Mouse (Mus musculus): ENCODE results near the gene Cdkn2c. TPM values are rescaled to one million over a fixed set of nuclear protein-coding genes. Genes with fewer than 3 reads are reported as not detected.
"Not testable (repeated sequence)": the region's sequence is repeated elsewhere in the genome, so short reads cannot be mapped to it uniquely, and the experiment has no call there.

Gene Cdkn2c
- polyA plus RNA-seq (2015; fragmentation: Nextera tagmentation; extraction: Ambion mirVana) = 10.6 and 11.7 TPM in 2 replicates

- no peaks in the 10 kb centered on the region for H3K36me3 ChIP-seq
- WGBS = under 1% methylated on average over 64 of the region's 64 CpGs
- peak within 1 kb of the TSS; percentile 98 for H3K4me2 ChIP-seq
- H3K9ac ChIP-seq = peak within 1 kb of the TSS; percentile 89
- no peaks in the 10 kb centered on the region; the same call in 1 of the 2 replicates for H3K27me3 ChIP-seq (replicated peaks)
- H3K9me3 ChIP-seq = no peaks in the 10 kb centered on the region
- ATAC-seq (ENCODE audit: insufficient read depth, low FRiP score, low read depth) = peak; percentile 98
- peak within 1 kb of the TSS; percentile 78 for H3K4me3 ChIP-seq (replicated peaks)
- H3K27ac ChIP-seq = peak within 1 kb of the TSS; percentile 97
- H3K4me1 ChIP-seq = peaks cover 10% of the 10 kb centered on the region; the same call in 1 of the 2 replicates
These were observed at the start of gene Cdkn2c for GRCm38 (mm10) chr4:109666461-109667269. Gene Cdkn2c (minus strand): TSS chr4:109667189.

DNA sequence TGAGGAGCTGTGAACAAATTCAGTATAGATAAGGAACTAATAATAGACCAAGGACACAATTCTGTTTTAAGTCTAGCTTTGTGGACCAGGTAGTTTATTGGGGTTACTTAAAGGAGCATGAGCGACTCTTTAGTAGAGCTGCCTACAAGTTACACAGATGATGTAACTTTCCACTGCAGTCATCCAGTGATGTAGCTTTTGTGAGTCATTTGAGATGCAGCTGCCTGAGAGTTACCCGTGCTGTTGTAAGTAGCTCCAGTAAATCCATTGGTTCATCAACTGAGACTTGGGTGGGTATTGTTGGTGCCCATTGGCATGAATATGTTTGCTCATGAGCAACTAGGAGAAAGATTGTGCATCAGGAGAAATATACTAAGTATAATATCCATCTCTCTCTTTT is 38.4 kb upstream of the Cdkn2c start:
- Histone ChIP-seq H3K27ac (no peak overlapping the region), H3K27me3 (replicated peaks) (no peaks in the 10 kb centered on the region), H3K9me3 (no peaks in the 10 kb centered on the region), H3K9ac (no peak overlapping the region), H3K4me1 (no peaks in the 10 kb centered on the region), H3K36me3 (no peaks in the 10 kb centered on the region), H3K4me3 (replicated peaks) (no peak overlapping the region), H3K4me2 (no peak overlapping the region)
- 89% methylated on average over 2 of the region's 2 CpGs for WGBS
- ATAC-seq (ENCODE audit: insufficient read depth, low FRiP score, low read depth) = no peak

- H3K4me2 ChIP-seq = no peak overlapping the region
- no peak overlapping the region for H3K9ac ChIP-seq
- no peak overlapping the region for H3K4me3 ChIP-seq (replicated peaks)
- no peaks in the 10 kb centered on the region for H3K9me3 ChIP-seq
- H3K36me3 ChIP-seq = no peaks in the 10 kb centered on the region
- H3K27ac ChIP-seq = no peak overlapping the region
- H3K4me1 ChIP-seq = no peaks in the 10 kb centered on the region
- no peak for ATAC-seq (ENCODE audit: insufficient read depth, low FRiP score, low read depth)
- H3K27me3 ChIP-seq (replicated peaks) = no peaks in the 10 kb centered on the region
These were observed 36.6 kb upstream of the Cdkn2c start for GRCm38 (mm10) chr4:109703568-109703967.

DNA sequence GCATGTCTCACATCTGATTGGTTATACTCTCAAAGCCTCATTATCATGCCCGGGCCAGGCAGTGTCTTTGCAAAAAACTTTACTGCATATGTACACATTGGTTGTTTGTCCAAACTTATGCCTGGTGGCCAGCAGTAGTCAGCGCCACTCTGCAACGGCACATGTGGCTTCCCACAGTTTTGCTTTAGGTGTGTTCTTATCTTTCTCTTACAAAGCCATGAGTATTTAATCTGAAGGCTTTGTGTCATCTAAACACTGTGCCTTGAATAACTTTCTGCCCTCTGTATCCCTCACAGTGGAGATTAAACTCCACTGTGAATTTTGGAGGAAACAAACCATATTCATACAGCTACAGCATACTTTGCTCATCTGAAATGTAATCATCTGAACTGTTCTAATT is 33.7 kb upstream of the Cdkn2c start:
- 92% methylated on average over 3 of the region's 3 CpGs for WGBS
- not testable (repeated sequence) for ATAC-seq (ENCODE audit: insufficient read depth, low FRiP score, low read depth); H3K27me3 ChIP-seq (replicated peaks); H3K4me1 ChIP-seq; H3K27ac ChIP-seq; H3K4me3 ChIP-seq (replicated peaks); H3K4me2 ChIP-seq; H3K9ac ChIP-seq; H3K9me3 ChIP-seq; H3K36me3 ChIP-seq

DNA sequence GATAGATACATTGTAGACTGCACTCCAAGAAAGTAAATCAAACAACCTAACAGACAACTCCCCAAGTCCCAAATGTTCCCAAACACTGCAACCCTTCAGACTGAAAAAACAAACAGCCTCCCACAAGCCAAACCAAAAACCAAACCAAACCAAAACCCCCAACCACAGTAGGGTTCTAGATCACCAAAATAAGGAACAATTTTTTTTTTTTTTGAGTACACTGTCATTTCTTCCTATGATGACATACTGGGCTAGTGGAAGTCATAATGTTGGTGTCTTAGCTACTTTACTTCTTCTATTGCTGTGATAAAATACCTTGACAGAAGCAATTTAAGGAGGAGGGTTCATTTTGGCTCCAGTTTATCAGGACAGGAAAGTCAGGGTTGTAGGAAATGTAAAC is 25.7 kb upstream of the Cdkn2c start:
- H3K9me3 ChIP-seq = no peaks in the 10 kb centered on the region
- no peaks in the 10 kb centered on the region for H3K36me3 ChIP-seq
- H3K4me3 ChIP-seq (replicated peaks) = no peak overlapping the region
- no peak overlapping the region for H3K9ac ChIP-seq
- no peaks in the 10 kb centered on the region for H3K27me3 ChIP-seq (replicated peaks)
- H3K4me1 ChIP-seq = no peaks in the 10 kb centered on the region
- no peak overlapping the region for H3K4me2 ChIP-seq
- no peak overlapping the region for H3K27ac ChIP-seq
- no peak for ATAC-seq (ENCODE audit: insufficient read depth, low FRiP score, low read depth)

DNA sequence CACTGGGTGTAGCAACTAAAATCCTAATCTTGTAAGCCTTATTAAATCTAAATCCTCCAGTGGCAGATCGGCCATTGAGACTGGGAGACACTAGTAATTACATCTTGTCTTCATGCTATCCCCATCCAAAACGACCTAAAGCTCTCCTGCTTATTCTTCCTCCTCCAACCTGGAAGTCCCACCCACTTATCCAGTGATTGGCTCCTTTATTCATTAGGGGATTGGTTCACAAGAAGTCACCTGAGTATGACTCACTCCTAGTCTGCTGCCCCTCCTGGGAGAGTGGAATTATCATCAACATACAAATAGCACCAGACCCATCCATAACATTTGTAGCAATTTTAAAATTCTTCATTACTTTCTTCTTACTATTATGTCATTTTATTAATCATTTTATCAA is 16.6 kb upstream of the Cdkn2c start:
- no peak overlapping the region for H3K9ac ChIP-seq
- no peaks in the 10 kb centered on the region for H3K4me1 ChIP-seq
- H3K4me3 ChIP-seq (replicated peaks) = no peak overlapping the region
- WGBS = 68% methylated on average over 2 of the region's 2 CpGs
- no peaks in the 10 kb centered on the region for H3K9me3 ChIP-seq
- H3K27me3 ChIP-seq (replicated peaks) = no peaks in the 10 kb centered on the region
- no peak overlapping the region for H3K4me2 ChIP-seq
- no peak overlapping the region for H3K27ac ChIP-seq
- H3K36me3 ChIP-seq = no peaks in the 10 kb centered on the region
- ATAC-seq (ENCODE audit: insufficient read depth, low FRiP score, low read depth) = no peak

DNA sequence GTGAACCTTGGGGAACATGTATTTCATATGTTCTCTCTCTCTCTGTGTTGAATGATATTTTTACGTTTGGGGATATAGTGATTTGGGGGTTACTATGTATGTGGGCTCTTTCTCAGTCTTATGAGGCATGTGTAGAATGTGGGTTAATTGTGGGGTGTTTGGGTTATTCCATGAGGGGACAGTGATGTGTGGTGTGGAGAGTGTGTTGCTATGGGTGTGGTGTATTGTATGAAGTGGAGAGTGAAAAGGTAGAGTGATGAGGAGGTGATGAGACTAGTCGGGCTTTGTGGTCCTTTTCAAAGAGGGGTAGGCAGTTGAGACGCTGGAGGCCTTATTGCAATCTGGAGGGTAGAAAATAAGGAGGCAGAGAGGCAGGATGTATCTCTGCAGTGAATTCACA is 10.2 kb upstream of the Cdkn2c start:
- Histone ChIP-seq H3K9ac (peak overlapping the region; percentile 84), H3K4me3 (replicated peaks) (peak overlapping the region; percentile 87), H3K4me1 (no peaks in the 10 kb centered on the region), H3K9me3 (no peaks in the 10 kb centered on the region), H3K27ac (peak overlapping the region; percentile 98), H3K36me3 (no peaks in the 10 kb centered on the region), H3K27me3 (replicated peaks) (no peaks in the 10 kb centered on the region), H3K4me2 (peak overlapping the region; percentile 65)
- no peak for ATAC-seq (ENCODE audit: insufficient read depth, low FRiP score, low read depth)
- 0% methylated on average over 3 of the region's 3 CpGs for WGBS

DNA sequence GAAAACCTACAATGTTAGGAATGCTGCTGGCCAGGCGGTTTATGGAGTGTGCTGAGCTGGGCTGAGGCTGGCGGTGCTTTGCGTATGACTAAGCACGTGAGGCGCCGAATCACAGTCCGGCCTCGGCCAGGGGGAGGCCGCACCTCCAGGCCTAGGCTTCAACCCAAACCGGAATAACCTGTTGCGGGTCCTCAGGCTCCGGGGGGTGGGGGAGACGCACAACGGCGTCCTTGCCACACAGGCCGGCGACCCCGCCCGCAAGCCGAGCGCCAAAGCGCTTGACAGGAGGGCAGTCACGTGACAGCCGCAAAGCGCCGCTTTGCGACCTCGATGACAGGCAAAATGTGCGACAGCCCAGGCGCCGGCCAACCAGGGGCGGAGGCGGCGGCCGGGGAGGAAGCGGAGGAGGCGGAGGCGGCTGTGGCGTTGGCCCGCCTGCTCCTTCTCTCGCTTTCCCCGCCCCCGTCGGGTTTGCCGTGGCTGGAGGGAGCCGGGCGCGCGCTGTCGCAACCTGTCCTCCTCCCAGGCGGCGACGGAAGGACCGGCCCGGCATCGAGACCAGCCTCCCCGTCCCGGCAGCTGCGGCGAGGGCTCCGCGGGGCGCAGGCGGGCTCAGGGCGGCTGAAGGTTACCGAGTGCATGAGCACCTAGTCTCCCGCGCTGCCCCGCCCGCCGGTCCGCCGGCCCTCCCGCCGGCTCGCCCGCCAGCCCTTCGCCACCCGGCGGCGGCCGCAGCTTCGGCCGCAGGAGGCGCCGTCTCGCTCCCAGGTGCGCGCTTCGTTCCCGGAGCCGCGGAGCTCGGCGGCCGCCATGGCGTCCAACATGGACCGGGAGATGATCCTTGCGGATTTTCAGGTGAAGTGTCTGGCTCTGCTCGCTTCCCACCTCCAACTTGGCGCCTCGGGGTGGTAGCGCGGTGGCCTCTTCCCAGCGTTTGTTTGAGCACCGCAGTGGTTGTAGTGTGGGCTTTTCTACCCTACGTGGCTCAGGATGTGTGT is 9.5 kb upstream of the Cdkn2c start, which contains the start of gene Faf1:
TSS of gene Faf1 (plus strand) at position 371 of the 998 bp plus-strand sequence.
- Histone ChIP-seq H3K9me3 (no peaks in the 10 kb centered on the region), H3K27ac (peak within 1 kb of the TSS; percentile 98), H3K9ac (peak within 1 kb of the TSS; percentile 84), H3K4me3 (replicated peaks) (peak within 1 kb of the TSS; percentile 87), H3K4me2 (peak within 1 kb of the TSS; percentile 65), H3K4me1 (no peaks in the 10 kb centered on the region), H3K27me3 (replicated peaks) (no peaks in the 10 kb centered on the region), H3K36me3 (no peaks in the 10 kb centered on the region)
- ATAC-seq (ENCODE audit: insufficient read depth, low FRiP score, low read depth) = peak; percentile 96
- under 1% methylated on average over 101 of the region's 107 CpGs for WGBS

DNA sequence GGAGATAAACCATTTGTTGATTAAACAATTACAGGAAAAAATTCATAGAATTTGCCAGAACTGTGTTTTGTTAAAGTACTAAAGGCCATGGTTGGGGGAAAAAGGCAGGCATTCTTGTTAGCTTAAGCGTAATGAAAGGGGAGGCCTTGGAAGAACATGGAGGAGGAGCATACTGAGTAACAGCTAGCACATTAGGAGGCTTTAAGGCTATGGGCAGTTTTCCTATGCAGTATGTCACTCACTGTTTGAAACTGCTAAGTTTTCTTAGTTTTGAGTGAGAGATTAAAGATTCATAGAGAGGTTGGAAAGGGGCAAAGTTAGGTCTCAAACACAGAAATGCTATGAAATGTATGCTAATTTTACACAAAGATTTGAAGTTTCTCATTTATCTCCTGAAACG is 7.1 kb upstream of the Cdkn2c start:
- H3K9me3 ChIP-seq = no peaks in the 10 kb centered on the region
- H3K9ac ChIP-seq = no peak overlapping the region
- no peak for ATAC-seq (ENCODE audit: insufficient read depth, low FRiP score, low read depth)
- H3K4me2 ChIP-seq = no peak overlapping the region
- H3K4me3 ChIP-seq (replicated peaks) = no peak overlapping the region
- H3K27ac ChIP-seq = no peak overlapping the region
- no peaks in the 10 kb centered on the region for H3K4me1 ChIP-seq
- 80% methylated on average over 2 of the region's 2 CpGs for WGBS
- H3K36me3 ChIP-seq = no peaks in the 10 kb centered on the region
- H3K27me3 ChIP-seq (replicated peaks) = no peaks in the 10 kb centered on the region

DNA sequence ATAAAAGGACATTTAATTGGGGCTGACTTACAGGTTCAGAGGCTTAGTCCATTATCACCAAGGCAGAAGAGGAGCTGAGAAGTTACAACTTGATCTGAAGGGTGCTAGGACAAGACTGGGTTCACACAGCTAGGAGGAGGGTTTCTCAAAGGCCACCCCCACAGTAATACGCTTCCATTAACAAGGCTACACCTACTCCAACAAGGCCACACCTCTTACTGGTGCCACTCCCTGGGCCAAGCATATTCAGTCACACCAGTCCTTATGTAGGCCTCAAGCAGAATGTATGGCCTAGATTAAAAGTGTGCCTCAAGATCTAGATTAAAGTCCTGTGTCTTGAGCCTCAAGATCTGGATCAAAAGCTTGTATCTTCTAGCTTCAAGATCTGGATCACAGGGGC is 5.0 kb upstream of the Cdkn2c start:
- Histone ChIP-seq H3K4me3 (replicated peaks) (no peak overlapping the region), H3K27ac (no peak overlapping the region), H3K9ac (no peak overlapping the region), H3K9me3 (no peaks in the 10 kb centered on the region), H3K27me3 (replicated peaks) (no peaks in the 10 kb centered on the region), H3K4me2 (no peak overlapping the region), H3K36me3 (no peaks in the 10 kb centered on the region), H3K4me1 (no peaks in the 10 kb centered on the region)
- no peak for ATAC-seq (ENCODE audit: insufficient read depth, low FRiP score, low read depth)
- 61% methylated on average over 1 of the region's 1 CpGs for whole genome bisulfite sequencing

DNA sequence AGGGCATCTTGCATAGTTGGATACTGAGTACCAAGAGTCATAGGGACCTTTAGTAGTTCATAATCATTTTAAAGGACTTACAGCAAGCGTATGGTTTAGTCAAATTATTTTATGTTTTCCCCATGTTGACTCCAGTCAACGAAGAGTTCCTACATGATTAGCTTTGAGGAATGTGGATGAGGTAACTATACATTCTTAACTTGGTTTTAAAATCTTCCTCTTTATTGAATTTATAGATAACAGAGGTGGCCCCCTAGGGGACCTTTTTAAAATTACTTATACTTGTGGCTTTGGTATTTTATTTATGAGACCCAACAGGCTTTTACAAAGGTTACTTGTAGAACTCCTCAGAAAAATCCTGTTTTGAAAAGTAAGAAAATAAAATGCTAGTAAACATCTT is 3.2 kb upstream of the Cdkn2c start:
- Histone ChIP-seq H3K36me3 (no peaks in the 10 kb centered on the region), H3K4me2 (no peak overlapping the region), H3K27ac (no peak overlapping the region), H3K9me3 (no peaks in the 10 kb centered on the region), H3K27me3 (replicated peaks) (no peaks in the 10 kb centered on the region), H3K4me3 (replicated peaks) (no peak overlapping the region), H3K9ac (no peak overlapping the region), H3K4me1 (peaks cover 2% of the 10 kb centered on the region; the same call in 1 of the 2 replicates)
- ATAC-seq (ENCODE audit: insufficient read depth, low FRiP score, low read depth) = no peak
- 63% methylated on average over 2 of the region's 2 CpGs for WGBS

DNA sequence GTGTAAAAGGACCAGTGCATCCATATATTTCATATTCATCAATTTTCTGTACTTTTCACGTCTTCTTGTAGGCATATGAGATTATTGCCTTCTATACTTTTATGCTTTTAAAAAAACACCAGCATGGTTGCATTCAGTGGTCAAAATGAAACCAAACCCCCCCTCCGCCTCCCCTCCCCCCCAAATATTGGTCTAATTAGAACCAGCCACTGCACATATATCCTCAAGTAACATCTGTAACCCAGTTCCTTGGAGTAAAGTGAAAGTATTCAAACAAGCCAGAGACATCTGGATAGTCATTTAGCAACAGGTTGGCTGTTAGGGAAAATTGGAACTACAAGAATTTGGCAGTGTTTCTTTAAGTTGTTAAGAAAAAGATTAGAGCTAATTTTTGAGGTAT is 529 bp upstream of the Cdkn2c start:
- no peaks in the 10 kb centered on the region for H3K9me3 ChIP-seq
- no peaks in the 10 kb centered on the region; the same call in 1 of the 2 replicates for H3K27me3 ChIP-seq (replicated peaks)
- H3K4me3 ChIP-seq (replicated peaks) = peak overlapping the region; percentile 78
- peak overlapping the region; percentile 97; the same call in 1 of the 2 replicates for H3K27ac ChIP-seq
- H3K4me1 ChIP-seq = peaks cover 10% of the 10 kb centered on the region; the same call in 1 of the 2 replicates
- WGBS = 58% methylated on average over 2 of the region's 2 CpGs
- H3K4me2 ChIP-seq = peak overlapping the region; percentile 98
- ATAC-seq (ENCODE audit: insufficient read depth, low FRiP score, low read depth) = no peak
- no peaks in the 10 kb centered on the region for H3K36me3 ChIP-seq
- H3K9ac ChIP-seq = 0 out of 2 replicates have a peak overlapping the region, but pooled peaks have one; percentile 89
